Mouse (Mus musculus): ENCODE results near the gene Zranb1. TPM values are rescaled to one million over a fixed set of nuclear protein-coding genes. Genes with fewer than 3 reads are reported as not detected.

Zranb1 gene
- total RNA-seq, 4 experiments from 2014 or later: 43.8 to 55.4 (median 47.9) TPM

GRCm38 (mm10) chr7:133035901-133036300, 105.0 kb downstream of the Zranb1 start:
- no peak for DNase-seq (ENCODE audit: low spot score in 2 of 2)

Other genes starting within 250 kb of the Zranb1 start
- gene Fam53b, start 117.3 kb upstream of the Zranb1 start, total RNA-seq (2022): 10 to 100 TPM; 57.0 to 68.5 (median 63.4) TPM
- gene Eef1akmt2, start 78.5 kb upstream of the Zranb1 start, total RNA-seq (2022): 10 to 100 TPM; 34.1 to 38.8 (median 37.0) TPM
- gene Abraxas2, start 71.9 kb upstream of the Zranb1 start, total RNA-seq (2022): 10 to 100 TPM; 28.0 to 31.7 (median 29.1) TPM
- gene Fgfr2, start 192.2 kb downstream of the Zranb1 start, total RNA-seq (2022): 10 to 100 TPM; 50.6 to 73.1 (median 64.8) TPM
- 10 to 100 TPM; 26.0 to 30.6 (median 27.5) TPM for gene Ctbp2, start 193.2 kb downstream of the Zranb1 start, total RNA-seq (2022)